Mouse (Mus musculus) midbrain, embryonic 16.5 days (tissue): ENCODE measurements around the gene Sdccag8. TPM values are rescaled to one million over a fixed set of nuclear protein-coding genes. Genes with fewer than 3 reads are reported as not detected.
A peak's percentile ranks its signal among the peaks of the same experiment; 100 is the strongest.

Experiments
- ATAC-seq: fragments of 200-750 bp; cut with Nextera tagmentation; 2 replicates; pipeline ENCODE4 v1.8.0; 2017; ENCODE audit warnings: moderate TSS enrichment
- H3K27ac ChIP-seq: fragments of 300-500 bp; sonication (generic); 2 replicates; pipeline ENCODE4 v1.5.1; 2014; ENCODE audit warnings: mild to moderate bottlenecking, low read length, mixed read lengths
- H3K27me3 ChIP-seq: fragments of 300-500 bp; sonication (generic); 2 replicates; pipeline ENCODE4 v1.6.1; 2014; ENCODE audit warnings: low read depth, low read length, mixed read lengths; ENCODE audit not compliant: control insufficient read depth, insufficient read depth
- H3K36me3 ChIP-seq: fragments of 300-500 bp; sonication (generic); 2 replicates; pipeline ENCODE4 v1.6.1; 2014; ENCODE audit warnings: mild to moderate bottlenecking, low read length, moderate library complexity, mixed read lengths; ENCODE audit not compliant: control insufficient read depth, insufficient read depth
- H3K4me1 ChIP-seq: fragments of 300-500 bp; sonication (generic); 2 replicates; pipeline ENCODE4 v1.6.1; 2014; ENCODE audit warnings: mild to moderate bottlenecking, low read length, mixed read lengths; ENCODE audit not compliant: control insufficient read depth, insufficient read depth
- H3K4me2 ChIP-seq: fragments of 300-500 bp; sonication (generic); 2 replicates; pipeline ENCODE4 v1.6.1; 2014; ENCODE audit warnings: mild to moderate bottlenecking, low read length, mixed read lengths
- H3K4me3 ChIP-seq: fragments of 300-500 bp; sonication (generic); 2 replicates; pipeline ENCODE4 v1.5.1; 2014; ENCODE audit warnings: low read depth, mild to moderate bottlenecking, low read length, moderate library complexity, mixed read lengths
- H3K9ac ChIP-seq: fragments of 300-500 bp; sonication (generic); 2 replicates; pipeline ENCODE4 v1.6.1; 2014; ENCODE audit warnings: low read depth, low read length, mixed read lengths
- H3K9me3 ChIP-seq: fragments of 300-500 bp; sonication (generic); replicated peaks from 2 replicates; pipeline ENCODE4 v1.6.1; 2014; ENCODE audit warnings: mild to moderate bottlenecking, low read length, mixed read lengths; ENCODE audit not compliant: control insufficient read depth, poor library complexity, severe bottlenecking
- WGBS: fragments of 180-500 bp; shearing (Covaris S2); extraction: QIAGEN DNeasy Blood & Tissue Kit; methylation state at CpG from one replicate; pipeline ENCODE4 v1.1.7; 2014; 5-methylcytosine and 5-hydroxymethylcytosine counted together
- polyA plus RNA-seq: library from polyadenylated mRNA; unstranded; fragments of >200 nt; fragmentation: Nextera tagmentation; extraction: Ambion mirVana; gene quantifications from 2 replicates; pipeline ENCODE4 v1.2.1, GENCODE M21; 2015

Sdccag8 gene
- polyA plus RNA-seq, 1 experiment from 2014 or later, result 27.4 TPM

GRCm38 (mm10) chr1:177035460-177035859, 221.0 kb downstream of the Sdccag8 start:
- H3K9ac ChIP-seq, result no peak overlapping the region
- peaks cover 4% of the 10 kb centered on the region for H3K4me1 ChIP-seq
- H3K4me2 ChIP-seq, result no peak overlapping the region
- 60% methylated on average over 2 of the region's 2 CpGs for WGBS
- H3K36me3 ChIP-seq, result no peaks in the 10 kb centered on the region
- ATAC-seq, result no peak
- no peaks in the 10 kb centered on the region for H3K27me3 ChIP-seq
- no peak overlapping the region for H3K4me3 ChIP-seq
- no peaks in the 10 kb centered on the region for H3K9me3 ChIP-seq
- H3K27ac ChIP-seq, result no peak overlapping the region

DNA sequence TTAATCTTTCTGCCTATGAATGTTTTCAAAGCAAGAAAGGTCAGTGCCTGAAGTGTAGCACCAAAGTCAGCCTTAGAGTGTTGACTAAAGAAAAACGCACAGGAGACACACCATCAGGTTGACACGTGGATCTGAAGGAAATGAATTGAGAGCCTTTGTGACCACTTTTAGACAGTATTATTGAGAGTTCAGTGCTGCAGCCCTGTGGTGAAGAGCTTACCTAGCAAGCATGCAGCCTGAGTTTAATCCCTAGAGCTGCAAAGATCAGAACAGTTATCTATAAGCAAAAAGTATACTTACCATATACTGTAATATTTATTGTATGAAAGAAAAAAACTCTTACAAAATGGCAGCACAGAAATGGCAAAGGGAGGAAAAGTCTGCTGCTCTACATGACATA, 223.9 kb downstream of the Sdccag8 start:
- H3K27ac ChIP-seq, result no peak overlapping the region; the same call in 1 of the 2 replicates
- H3K27me3 ChIP-seq, result no peaks in the 10 kb centered on the region
- H3K4me1 ChIP-seq, result peaks cover 4% of the 10 kb centered on the region
- no peak overlapping the region for H3K9ac ChIP-seq
- ATAC-seq, result peak; percentile 42; the same call in 1 of the 2 replicates
- H3K4me2 ChIP-seq, result no peak overlapping the region
- 38% methylated on average over 2 of the region's 2 CpGs for WGBS
- no peaks in the 10 kb centered on the region for H3K36me3 ChIP-seq
- H3K9me3 ChIP-seq, result no peaks in the 10 kb centered on the region
- H3K4me3 ChIP-seq, result no peak overlapping the region

DNA sequence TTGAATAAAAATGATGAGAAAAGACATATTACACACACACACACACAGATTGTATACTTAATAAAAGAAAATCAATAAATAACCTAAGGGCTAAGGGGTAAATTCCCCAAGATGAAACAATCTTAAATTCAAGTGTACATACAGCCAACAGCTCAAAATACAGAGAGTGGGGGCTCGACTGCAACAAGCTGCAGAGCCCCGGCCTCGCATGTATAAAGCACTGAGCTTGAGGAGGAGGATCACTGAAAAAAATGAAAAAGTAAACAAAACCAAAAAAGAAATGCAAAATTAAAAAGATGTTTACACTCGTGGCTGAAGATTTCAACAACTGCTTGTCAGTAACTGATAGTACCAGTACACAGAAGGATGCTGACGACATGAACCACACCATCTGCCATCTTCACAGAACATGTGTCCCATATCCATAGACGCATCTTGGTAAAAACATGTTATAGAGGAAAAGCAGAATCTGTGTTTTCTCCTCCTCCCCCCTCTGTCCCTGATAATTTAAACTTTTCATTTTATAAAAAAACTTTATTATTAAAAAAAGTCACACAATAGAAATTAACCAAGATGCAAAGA, 224.7 kb downstream of the Sdccag8 start:
- no peak for ATAC-seq
- 68% methylated on average over 6 of the region's 6 CpGs for WGBS
- H3K4me1 ChIP-seq, result peaks cover 4% of the 10 kb centered on the region
- no peak overlapping the region for H3K4me3 ChIP-seq
- no peak overlapping the region for H3K27ac ChIP-seq
- no peak overlapping the region for H3K9ac ChIP-seq
- no peaks in the 10 kb centered on the region for H3K36me3 ChIP-seq
- no peaks in the 10 kb centered on the region for H3K9me3 ChIP-seq
- H3K4me2 ChIP-seq, result no peak overlapping the region
- no peaks in the 10 kb centered on the region for H3K27me3 ChIP-seq

DNA sequence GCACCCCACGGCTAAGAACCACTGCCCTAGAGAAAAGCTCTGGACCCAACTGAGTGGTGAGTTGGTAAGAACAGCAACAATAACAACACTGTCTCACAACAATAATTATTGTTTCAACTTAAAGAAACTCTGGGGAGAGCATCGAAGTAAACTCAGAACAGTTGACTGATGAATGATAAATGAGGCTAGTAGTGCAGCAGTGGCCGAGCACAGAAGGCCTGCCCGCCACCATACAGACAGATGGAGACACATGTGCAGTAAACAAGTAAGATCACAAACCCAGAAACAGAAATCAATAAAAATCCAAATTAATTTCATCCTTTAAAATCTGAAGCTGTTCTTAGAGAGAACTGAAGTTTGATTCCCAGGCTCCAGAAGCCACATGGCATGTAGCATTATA, 225.6 kb downstream of the Sdccag8 start:
- H3K4me1 ChIP-seq, result peaks cover 4% of the 10 kb centered on the region
- no peak overlapping the region for H3K27ac ChIP-seq
- no peak overlapping the region for H3K9ac ChIP-seq
- H3K36me3 ChIP-seq, result no peaks in the 10 kb centered on the region
- 35% methylated on average over 4 of the region's 4 CpGs for WGBS
- H3K9me3 ChIP-seq, result no peaks in the 10 kb centered on the region
- no peaks in the 10 kb centered on the region for H3K27me3 ChIP-seq
- H3K4me2 ChIP-seq, result no peak overlapping the region
- ATAC-seq, result no peak
- no peak overlapping the region for H3K4me3 ChIP-seq

GRCm38 (mm10) chr1:177045885-177046284, 231.4 kb downstream of the Sdccag8 start:
- no peak overlapping the region for H3K4me2 ChIP-seq
- no peaks in the 10 kb centered on the region for H3K4me1 ChIP-seq
- H3K9ac ChIP-seq, result no peak overlapping the region
- H3K27me3 ChIP-seq, result no peaks in the 10 kb centered on the region
- H3K27ac ChIP-seq, result no peak overlapping the region
- H3K9me3 ChIP-seq, result no peaks in the 10 kb centered on the region
- no peaks in the 10 kb centered on the region for H3K36me3 ChIP-seq
- no peak overlapping the region for H3K4me3 ChIP-seq
- no peak for ATAC-seq

DNA sequence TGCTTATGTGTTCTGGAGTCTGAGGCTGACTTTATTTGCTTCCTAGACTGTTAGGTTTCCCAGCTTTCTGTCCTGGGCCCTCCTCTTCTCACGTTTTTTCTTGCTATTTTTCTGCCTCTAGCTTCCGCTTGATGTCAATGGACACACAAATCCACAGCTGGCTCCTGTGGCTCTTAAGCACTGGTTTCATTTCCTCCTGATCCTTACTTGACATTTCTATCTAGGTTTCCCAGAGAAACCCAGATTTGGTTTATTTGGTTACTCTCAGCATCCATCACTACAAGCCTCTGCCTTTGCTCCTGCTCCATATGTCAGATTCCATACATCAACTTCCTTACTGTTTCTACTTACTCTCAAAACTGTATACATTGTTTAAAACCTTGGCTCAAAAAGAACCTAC, 232.5 kb downstream of the Sdccag8 start:
- Histone ChIP-seq H3K27ac (no peak overlapping the region), H3K4me2 (no peak overlapping the region), H3K9ac (no peak overlapping the region), H3K36me3 (no peaks in the 10 kb centered on the region), H3K27me3 (no peaks in the 10 kb centered on the region), H3K4me1 (no peaks in the 10 kb centered on the region), H3K9me3 (no peaks in the 10 kb centered on the region), H3K4me3 (no peak overlapping the region)
- 90% methylated on average over 2 of the region's 2 CpGs for WGBS
- no peak for ATAC-seq

- Histone ChIP-seq H3K4me2 (no peak overlapping the region), H3K27me3 (no peaks in the 10 kb centered on the region)
These were observed 234.3 kb downstream of the Sdccag8 start for GRCm38 (mm10) chr1:177048773-177049172.

GRCm38 (mm10) chr1:177051366-177051963, 237.0 kb downstream of the Sdccag8 start:
- no peak overlapping the region for H3K9ac ChIP-seq
- no peaks in the 10 kb centered on the region for H3K36me3 ChIP-seq
- no peak overlapping the region for H3K4me2 ChIP-seq
- no peaks in the 10 kb centered on the region for H3K9me3 ChIP-seq
- no peak for ATAC-seq
- no peak overlapping the region for H3K4me3 ChIP-seq
- H3K27ac ChIP-seq, result 0 out of 2 replicates have a peak overlapping the region, but pooled peaks have one; percentile 33
- 75% methylated on average over 11 of the region's 11 CpGs for WGBS
- H3K27me3 ChIP-seq, result no peaks in the 10 kb centered on the region
- no peaks in the 10 kb centered on the region for H3K4me1 ChIP-seq

More at GRCm38 (mm10) chr1:177048773-177049172, 234.3 kb downstream of the Sdccag8 start:
- Histone ChIP-seq H3K4me1 (no peaks in the 10 kb centered on the region), H3K36me3 (no peaks in the 10 kb centered on the region), H3K9me3 (no peaks in the 10 kb centered on the region), H3K9ac (no peak overlapping the region), H3K4me3 (no peak overlapping the region), H3K27ac (no peak overlapping the region)
- WGBS, result 96% methylated on average over 2 of the region's 2 CpGs
- ATAC-seq, result no peak

GRCm38 (mm10) chr1:177054891-177055290, 240.4 kb downstream of the Sdccag8 start:
- WGBS, result 54% methylated on average over 2 of the region's 2 CpGs
- no peaks in the 10 kb centered on the region for H3K4me1 ChIP-seq
- no peak overlapping the region for H3K4me2 ChIP-seq
- ATAC-seq, result no peak
- H3K9ac ChIP-seq, result no peak overlapping the region
- H3K27me3 ChIP-seq, result no peaks in the 10 kb centered on the region
- H3K27ac ChIP-seq, result no peak overlapping the region
- H3K9me3 ChIP-seq, result no peaks in the 10 kb centered on the region
- no peaks in the 10 kb centered on the region for H3K36me3 ChIP-seq
- H3K4me3 ChIP-seq, result no peak overlapping the region
